Mouse (Mus musculus): ENCODE measurements at regions not wholly inside any gene's neighbourhood (a gene's known extent, or its start where the extent isn't known, plus 50 kb on each side); places are given as distances from the start of the nearest gene placed in this dataset.
"Not testable (repeated sequence)": the region's sequence is repeated elsewhere in the genome, so short reads cannot be mapped to it uniquely, and the experiment has no call there.

- DNase-seq, result no peak
Observed at GRCm38 (mm10) chr13:81013953-81014352, 130.8 kb downstream of the Arrdc3 start.

- DNase-seq, result peak; percentile 25 to 52
Observed at GRCm38 (mm10) chr13:81020106-81020747, 137.0 kb downstream of the Arrdc3 start.

- DNase-seq, result no peak
Observed at GRCm38 (mm10) chr13:81020811-81021210, 137.6 kb downstream of the Arrdc3 start.

DNA sequence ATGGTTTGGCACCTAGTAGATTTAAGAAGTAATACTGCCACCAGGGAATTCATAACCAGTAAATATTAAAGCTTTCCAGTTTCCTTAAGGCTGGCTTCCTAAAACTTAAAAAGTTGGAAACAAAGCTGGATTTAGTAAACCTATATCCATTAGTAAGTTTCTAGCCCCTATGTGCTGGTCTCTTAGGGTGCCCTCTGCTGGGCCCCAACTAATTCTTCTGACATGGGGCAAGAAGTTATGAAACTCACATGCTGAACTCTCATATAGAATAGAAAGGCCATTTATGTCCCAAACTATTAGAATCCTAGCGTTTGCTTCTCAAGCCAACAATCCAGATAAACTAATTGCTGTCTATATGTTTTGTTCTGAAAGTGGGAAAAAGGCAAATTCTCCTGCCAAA, 139.2 kb downstream of the Arrdc3 start:
- DNase-seq, result peak in 1 of 2 experiments; percentile 8

GRCm38 (mm10) chr13:81025241-81025760, 142.1 kb downstream of the Arrdc3 start:
- not testable (repeated sequence) for DNase-seq

- DNase-seq, result no peak
Observed at GRCm38 (mm10) chr13:81037316-81037715, 154.1 kb downstream of the Arrdc3 start.

GRCm38 (mm10) chr13:81038736-81039135, 155.6 kb downstream of the Arrdc3 start:
- peak in 1 of 2 experiments; percentile 25 for DNase-seq

GRCm38 (mm10) chr13:81040494-81040893, 157.3 kb downstream of the Arrdc3 start:
- DNase-seq, result no peak

DNA sequence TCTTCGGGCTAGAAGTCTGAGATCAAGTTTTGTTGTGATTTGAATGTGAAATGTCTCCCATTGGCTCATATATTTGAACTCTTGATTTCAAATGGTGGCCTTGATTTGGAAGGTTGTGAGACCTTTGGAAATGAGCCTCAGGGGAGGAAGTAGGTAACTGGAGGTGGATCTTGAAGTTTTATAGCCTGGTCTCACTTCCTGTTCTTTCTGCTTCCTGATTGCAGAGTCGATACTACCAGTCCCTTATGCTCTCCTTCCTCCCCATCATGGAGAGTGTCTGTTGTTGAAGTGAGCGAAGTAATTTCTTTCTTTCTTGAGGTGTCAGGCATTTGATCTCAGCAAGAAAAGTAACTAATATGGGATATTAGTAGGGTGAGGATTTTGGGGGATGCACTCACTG, 158.5 kb downstream of the Arrdc3 start:
- no peak for DNase-seq

Data from kidney, postnatal 25 days (tissue).